Mouse (Mus musculus): ENCODE measurements at regions not wholly inside any gene's neighbourhood (a gene's known extent, or its start where the extent isn't known, plus 50 kb on each side); places are given as distances from the start of the nearest gene placed in this dataset.
"Not testable (repeated sequence)": the region's sequence is repeated elsewhere in the genome, so short reads cannot be mapped to it uniquely, and the experiment has no call there.

DNA sequence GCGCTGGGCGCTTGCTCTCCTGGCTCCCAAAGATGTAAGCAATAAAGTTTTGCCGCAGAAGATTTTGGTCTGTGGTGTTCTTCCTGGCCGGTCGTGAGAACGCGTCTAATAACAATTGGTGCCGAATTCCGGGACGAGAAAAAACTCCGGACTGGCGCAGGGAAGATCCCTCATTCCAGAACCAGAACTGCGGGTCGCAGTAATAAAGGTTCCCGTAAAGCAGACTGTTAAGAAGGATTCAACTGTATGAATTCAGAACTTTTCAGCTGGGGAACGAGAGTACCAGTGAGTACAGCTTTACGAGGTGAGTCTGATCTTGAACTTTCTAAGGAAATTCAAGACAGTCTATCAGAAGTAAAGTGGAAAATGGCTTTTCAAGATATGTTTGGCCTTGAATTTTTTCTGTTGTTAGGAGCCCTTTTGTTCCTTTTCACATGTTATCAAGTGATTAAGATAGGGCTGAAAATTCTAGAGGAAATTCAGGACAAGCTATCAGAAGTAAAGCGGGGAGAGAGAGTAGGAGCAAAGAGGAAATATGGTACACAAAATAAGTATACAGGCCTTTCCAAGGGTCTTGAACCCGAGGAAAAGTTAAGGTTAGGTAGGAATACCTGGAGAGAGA lies 76.4 kb downstream of the Dusp6 start:
- not testable (repeated sequence) for H3K9me3 ChIP-seq (ENCODE audit: control insufficient read depth, low read length); H3K27me3 ChIP-seq (ENCODE audit: control insufficient read depth, insufficient read depth, low read depth, low read length); H3K4me1 ChIP-seq (replicated peaks; ENCODE audit: control insufficient read depth, insufficient read depth, low read length); H3K36me3 ChIP-seq (ENCODE audit: control insufficient read depth, insufficient read depth, low read length); ATAC-seq (ENCODE audit: low read depth); H3K27ac ChIP-seq (ENCODE audit: low read length); H3K4me2 ChIP-seq (ENCODE audit: low read depth, low read length); H3K9ac ChIP-seq (ENCODE audit: low read length); H3K4me3 ChIP-seq (ENCODE audit: low read length)
- WGBS: 98% methylated on average over 8 of the region's 19 CpGs

- not testable (repeated sequence) for H3K9ac ChIP-seq (ENCODE audit: low read length); H3K9me3 ChIP-seq (ENCODE audit: control insufficient read depth, low read length); H3K4me1 ChIP-seq (replicated peaks; ENCODE audit: control insufficient read depth, insufficient read depth, low read length); H3K4me2 ChIP-seq (ENCODE audit: low read depth, low read length); H3K4me3 ChIP-seq (ENCODE audit: low read length); ATAC-seq (ENCODE audit: low read depth); H3K27me3 ChIP-seq (ENCODE audit: control insufficient read depth, insufficient read depth, low read depth, low read length); H3K27ac ChIP-seq (ENCODE audit: low read length); H3K36me3 ChIP-seq (ENCODE audit: control insufficient read depth, insufficient read depth, low read length)
- WGBS: no CpG with 5 or more reads among the region's 25 CpGs
Observed at GRCm38 (mm10) chr10:99340057-99340456, 77.0 kb downstream of the Dusp6 start.

DNA sequence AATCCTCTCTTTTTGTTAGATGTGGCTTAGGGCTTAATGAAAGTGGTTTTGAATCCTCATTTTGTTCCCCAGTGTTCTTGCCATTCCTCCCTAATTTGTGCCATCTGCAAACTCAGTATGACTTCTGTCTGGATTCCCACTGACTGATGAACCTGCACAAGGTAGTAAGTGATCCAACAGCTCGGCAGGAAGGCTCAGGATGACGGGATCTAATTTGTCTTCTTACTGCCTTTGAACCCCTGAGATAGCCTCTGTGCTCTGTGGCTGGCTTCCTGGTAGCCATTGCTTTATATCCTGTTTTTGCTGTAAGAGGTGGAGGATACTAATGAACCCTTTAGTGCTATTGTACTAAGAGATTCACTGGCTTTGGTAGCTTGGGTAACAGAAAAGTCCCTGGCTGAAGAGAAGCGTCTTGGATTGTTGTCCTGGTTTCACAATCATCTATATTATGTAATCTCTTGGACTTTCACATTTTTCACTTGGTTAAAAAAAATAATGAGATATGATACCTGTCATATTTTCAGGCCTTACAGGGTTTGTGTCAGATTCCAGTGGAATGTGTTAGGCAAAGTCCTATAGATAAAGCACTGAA lies 86.2 kb downstream of the Dusp6 start:
- Histone ChIP-seq H3K27me3 (ENCODE audit: control insufficient read depth, insufficient read depth, low read depth, low read length) (no peaks in the 10 kb centered on the region), H3K9me3 (ENCODE audit: control insufficient read depth, low read length) (no peaks in the 10 kb centered on the region), H3K9ac (ENCODE audit: low read length) (no peak overlapping the region), H3K4me3 (ENCODE audit: low read length) (no peak overlapping the region), H3K27ac (ENCODE audit: low read length) (no peak overlapping the region), H3K4me1 (replicated peaks; ENCODE audit: control insufficient read depth, insufficient read depth, low read length) (no peaks in the 10 kb centered on the region), H3K36me3 (ENCODE audit: control insufficient read depth, insufficient read depth, low read length) (no peaks in the 10 kb centered on the region), H3K4me2 (ENCODE audit: low read depth, low read length) (no peak overlapping the region)
- WGBS: 46% methylated on average over 3 of the region's 3 CpGs
- ATAC-seq (ENCODE audit: low read depth): no peak

DNA sequence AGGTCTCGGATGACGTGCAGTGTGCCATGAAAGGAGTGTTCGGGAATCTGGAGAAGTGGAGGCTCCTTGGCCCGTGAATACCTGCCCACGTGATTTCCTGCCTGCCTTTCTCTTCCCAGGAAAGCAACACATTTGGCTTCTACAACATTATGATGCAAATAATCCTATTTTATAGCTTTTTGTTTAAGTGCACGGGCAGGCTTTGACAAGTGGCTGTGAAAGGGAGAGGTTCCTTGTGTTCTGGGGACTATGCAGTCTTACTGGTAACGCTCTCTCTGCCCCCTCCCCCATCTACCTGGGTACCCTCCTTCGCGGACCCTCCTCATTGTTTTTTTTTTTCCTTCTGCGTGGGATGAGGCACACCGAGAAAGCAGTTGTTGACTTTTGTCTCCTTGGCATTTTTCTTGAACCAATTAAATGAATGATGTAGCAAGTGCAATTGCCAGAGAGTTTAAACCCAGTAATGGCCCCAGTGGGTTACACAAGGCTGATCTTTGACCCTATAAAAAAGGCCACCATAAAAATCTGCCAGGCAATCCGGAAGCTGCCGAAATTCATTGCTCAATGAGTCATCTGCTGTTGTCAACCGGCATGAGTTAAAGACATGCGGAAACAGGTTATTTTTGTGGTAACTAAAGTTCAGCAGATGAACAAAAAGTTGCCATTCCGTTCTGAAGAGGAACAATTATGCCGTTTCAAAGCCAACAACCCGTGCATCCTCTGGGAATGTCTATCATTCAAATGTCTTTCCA lies 90.7 kb downstream of the Dusp6 start:
- Histone ChIP-seq H3K27me3 (ENCODE audit: control insufficient read depth, insufficient read depth, low read depth, low read length) (no peaks in the 10 kb centered on the region), H3K9ac (ENCODE audit: low read length) (no peak overlapping the region), H3K4me2 (ENCODE audit: low read depth, low read length) (no peak overlapping the region), H3K27ac (ENCODE audit: low read length) (no peak overlapping the region), H3K4me3 (ENCODE audit: low read length) (no peak overlapping the region), H3K36me3 (ENCODE audit: control insufficient read depth, insufficient read depth, low read length) (no peaks in the 10 kb centered on the region), H3K4me1 (replicated peaks; ENCODE audit: control insufficient read depth, insufficient read depth, low read length) (no peaks in the 10 kb centered on the region), H3K9me3 (ENCODE audit: control insufficient read depth, low read length) (no peaks in the 10 kb centered on the region)
- 64% methylated on average over 18 of the region's 18 CpGs for WGBS
- ATAC-seq (ENCODE audit: low read depth): no peak

GRCm38 (mm10) chr10:99354352-99354751 lies 91.3 kb downstream of the Dusp6 start:
- H3K36me3 ChIP-seq (ENCODE audit: control insufficient read depth, insufficient read depth, low read length): no peaks in the 10 kb centered on the region
- H3K4me1 ChIP-seq (replicated peaks; ENCODE audit: control insufficient read depth, insufficient read depth, low read length): no peaks in the 10 kb centered on the region
- no peak overlapping the region for H3K4me2 ChIP-seq (ENCODE audit: low read depth, low read length)
- ATAC-seq (ENCODE audit: low read depth): no peak
- H3K9ac ChIP-seq (ENCODE audit: low read length): no peak overlapping the region
- H3K9me3 ChIP-seq (ENCODE audit: control insufficient read depth, low read length): no peaks in the 10 kb centered on the region
- no peaks in the 10 kb centered on the region for H3K27me3 ChIP-seq (ENCODE audit: control insufficient read depth, insufficient read depth, low read depth, low read length)
- H3K27ac ChIP-seq (ENCODE audit: low read length): no peak overlapping the region
- WGBS: 78% methylated on average over 2 of the region's 2 CpGs
- no peak overlapping the region for H3K4me3 ChIP-seq (ENCODE audit: low read length)

GRCm38 (mm10) chr10:99355303-99355702 lies 92.3 kb downstream of the Dusp6 start:
- Histone ChIP-seq H3K27ac (ENCODE audit: low read length) (no peak overlapping the region), H3K4me1 (replicated peaks; ENCODE audit: control insufficient read depth, insufficient read depth, low read length) (no peaks in the 10 kb centered on the region), H3K4me3 (ENCODE audit: low read length) (no peak overlapping the region), H3K27me3 (ENCODE audit: control insufficient read depth, insufficient read depth, low read depth, low read length) (no peaks in the 10 kb centered on the region), H3K36me3 (ENCODE audit: control insufficient read depth, insufficient read depth, low read length) (no peaks in the 10 kb centered on the region), H3K9ac (ENCODE audit: low read length) (no peak overlapping the region), H3K9me3 (ENCODE audit: control insufficient read depth, low read length) (no peaks in the 10 kb centered on the region), H3K4me2 (ENCODE audit: low read depth, low read length) (no peak overlapping the region)
- WGBS: 81% methylated on average over 4 of the region's 4 CpGs
- ATAC-seq (ENCODE audit: low read depth): no peak

DNA sequence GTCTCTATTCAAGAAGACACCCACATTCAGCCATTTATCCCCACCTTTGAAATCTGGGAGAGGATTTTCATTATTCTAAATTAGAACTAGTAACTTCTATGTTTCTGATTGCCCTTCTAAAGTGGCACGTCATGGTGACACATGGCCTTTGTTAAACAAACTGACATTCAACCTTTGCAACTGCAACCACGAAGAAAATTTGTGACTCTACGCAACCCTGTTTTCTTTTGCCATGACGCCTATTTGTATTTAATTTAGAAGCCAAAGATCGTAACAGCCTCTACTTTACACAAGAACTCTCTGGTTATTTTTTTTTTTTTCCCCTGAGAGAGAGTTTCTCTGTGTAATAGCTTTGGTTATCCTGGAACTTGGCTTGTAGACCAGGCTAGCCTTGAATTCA lies 93.2 kb downstream of the Dusp6 start:
- ATAC-seq (ENCODE audit: low read depth): no peak
- no peaks in the 10 kb centered on the region for H3K4me1 ChIP-seq (replicated peaks; ENCODE audit: control insufficient read depth, insufficient read depth, low read length)
- no peaks in the 10 kb centered on the region for H3K36me3 ChIP-seq (ENCODE audit: control insufficient read depth, insufficient read depth, low read length)
- no peak overlapping the region for H3K9ac ChIP-seq (ENCODE audit: low read length)
- no peaks in the 10 kb centered on the region for H3K27me3 ChIP-seq (ENCODE audit: control insufficient read depth, insufficient read depth, low read depth, low read length)
- 73% methylated on average over 5 of the region's 5 CpGs for WGBS
- H3K27ac ChIP-seq (ENCODE audit: low read length): no peak overlapping the region
- H3K9me3 ChIP-seq (ENCODE audit: control insufficient read depth, low read length): no peaks in the 10 kb centered on the region
- H3K4me2 ChIP-seq (ENCODE audit: low read depth, low read length): no peak overlapping the region
- no peak overlapping the region for H3K4me3 ChIP-seq (ENCODE audit: low read length)

DNA sequence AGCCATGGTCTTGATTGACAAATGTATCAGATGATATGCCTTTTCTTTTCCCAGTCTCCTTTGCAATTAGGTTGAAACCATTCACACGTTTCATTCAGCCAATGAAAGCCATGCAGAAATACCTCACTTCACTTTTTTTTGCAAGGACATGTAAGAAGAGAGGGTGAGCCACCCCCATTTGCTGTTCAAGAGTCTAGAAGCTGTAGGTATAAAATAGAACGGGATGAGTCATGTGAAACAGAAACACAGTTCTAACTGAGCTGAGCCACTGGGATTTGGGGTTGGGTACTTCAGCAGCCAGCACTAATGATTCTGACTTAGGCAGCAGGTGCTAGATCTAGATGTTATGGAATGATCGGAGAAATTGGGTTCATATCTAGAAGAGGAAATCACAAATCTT lies 93.9 kb downstream of the Dusp6 start:
- Histone ChIP-seq H3K27ac (ENCODE audit: low read length) (no peak overlapping the region), H3K9ac (ENCODE audit: low read length) (no peak overlapping the region), H3K4me2 (ENCODE audit: low read depth, low read length) (no peak overlapping the region), H3K4me3 (ENCODE audit: low read length) (no peak overlapping the region), H3K36me3 (ENCODE audit: control insufficient read depth, insufficient read depth, low read length) (no peaks in the 10 kb centered on the region), H3K9me3 (ENCODE audit: control insufficient read depth, low read length) (no peaks in the 10 kb centered on the region), H3K4me1 (replicated peaks; ENCODE audit: control insufficient read depth, insufficient read depth, low read length) (no peaks in the 10 kb centered on the region), H3K27me3 (ENCODE audit: control insufficient read depth, insufficient read depth, low read depth, low read length) (no peaks in the 10 kb centered on the region)
- no peak for ATAC-seq (ENCODE audit: low read depth)
- WGBS: 73% methylated on average over 3 of the region's 3 CpGs

DNA sequence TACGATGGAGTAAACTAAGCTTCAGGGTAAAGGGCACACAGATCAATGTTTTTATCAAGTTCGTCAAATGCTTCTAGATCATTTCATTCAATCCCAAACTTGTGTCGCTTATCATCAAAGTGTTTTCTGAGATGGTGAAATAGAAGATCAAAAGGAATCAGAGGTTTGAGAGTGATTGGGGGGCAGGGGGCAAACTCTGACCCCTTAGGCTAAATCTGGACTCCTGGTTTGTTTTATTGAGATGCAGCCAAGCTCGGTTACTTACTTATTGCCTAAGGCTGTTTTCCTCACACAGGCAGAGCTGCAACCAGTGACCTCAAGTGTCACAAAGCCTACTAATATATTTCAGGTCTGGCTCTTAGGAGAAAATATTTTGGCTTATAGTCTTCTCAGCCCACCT lies 94.3 kb downstream of the Dusp6 start:
- no peak for ATAC-seq (ENCODE audit: low read depth)

More for the DNA sequence above, 94.3 kb downstream of the Dusp6 start:
- Histone ChIP-seq H3K27me3 (ENCODE audit: control insufficient read depth, insufficient read depth, low read depth, low read length) (no peaks in the 10 kb centered on the region), H3K4me2 (ENCODE audit: low read depth, low read length) (no peak overlapping the region), H3K9ac (ENCODE audit: low read length) (no peak overlapping the region), H3K27ac (ENCODE audit: low read length) (no peak overlapping the region), H3K9me3 (ENCODE audit: control insufficient read depth, low read length) (no peaks in the 10 kb centered on the region), H3K36me3 (ENCODE audit: control insufficient read depth, insufficient read depth, low read length) (no peaks in the 10 kb centered on the region), H3K4me3 (ENCODE audit: low read length) (no peak overlapping the region), H3K4me1 (replicated peaks; ENCODE audit: control insufficient read depth, insufficient read depth, low read length) (no peaks in the 10 kb centered on the region)
- WGBS: 75% methylated on average over 4 of the region's 4 CpGs

Measured in lung, embryonic 16.5 days (tissue).